Mouse (Mus musculus) hindbrain, embryonic 11.5 days (tissue): ENCODE measurements around the gene Fbxo2. TPM values are rescaled to one million over a fixed set of nuclear protein-coding genes. Genes with fewer than 3 reads are reported as not detected.

Experiments used
- polyA plus RNA-seq: library from polyadenylated mRNA; unstranded; fragments of >200 nt; fragmentation: Nextera tagmentation; extraction: Ambion mirVana; gene quantifications from 2 replicates; pipeline ENCODE4 v1.2.1, GENCODE M21; 2014

Gene Fbxo2
- polyA plus RNA-seq, 1 experiment from 2014 or later, result 3.0 TPM

Other genes with a start within 250 kb of the Fbxo2 start
- gene Plod1, start 223.9 kb upstream of the Fbxo2 start, polyA plus RNA-seq, result 28.2 and 28.7 TPM in 2 replicates
- gene 2510039O18Rik, start 219.7 kb upstream of the Fbxo2 start, polyA plus RNA-seq, result 13.6 and 16.7 TPM in 2 replicates
- gene Nppb, start 174.8 kb upstream of the Fbxo2 start, polyA plus RNA-seq, result 0.23 and 0.39 TPM in 2 replicates
- gene Nppa, start 159.9 kb upstream of the Fbxo2 start, polyA plus RNA-seq, result not detected in 2 replicates
- 21.7 and 26.2 TPM in 2 replicates for gene Clcn6, start 121.8 kb upstream of the Fbxo2 start, polyA plus RNA-seq
- 18.0 and 19.6 TPM in 2 replicates for gene Mthfr, start 121.5 kb upstream of the Fbxo2 start, polyA plus RNA-seq
- gene Agtrap, start 72.6 kb upstream of the Fbxo2 start, polyA plus RNA-seq, result 8.8 and 10.9 TPM in 2 replicates
- 82.5 and 88.2 TPM in 2 replicates for gene Mad2l2, start 30.2 kb upstream of the Fbxo2 start, polyA plus RNA-seq
- 12.8 and 13.8 TPM in 2 replicates for gene Draxin, start 29.9 kb upstream of the Fbxo2 start, polyA plus RNA-seq
- 14.6 and 15.5 TPM in 2 replicates for gene Fbxo6, start 8.5 kb upstream of the Fbxo2 start, polyA plus RNA-seq
- 82.2 and 82.5 TPM in 2 replicates for gene Fbxo44, start 139 bp upstream of the Fbxo2 start, polyA plus RNA-seq
- 6.4 and 7.0 TPM in 2 replicates for gene Disp3, start 127.3 kb downstream of the Fbxo2 start, polyA plus RNA-seq